Mouse (Mus musculus) lung, postnatal 0 days (tissue): Measurements from ENCODE around the gene Trabd. TPM values are rescaled to one million over a fixed set of nuclear protein-coding genes. Genes with fewer than 3 reads are reported as not detected.
A peak's percentile ranks its signal among the peaks of the same experiment; 100 is the strongest.

Experiments
- ATAC-seq: fragments of 200-750 bp; cut with Nextera tagmentation; 2 replicates; pipeline ENCODE4 v1.8.0; 2017; ENCODE audit warnings: moderate library complexity
- DNase-seq: peaks from one replicate; pipeline ENCODE4 v3.0.0-alpha.2; 2016; ENCODE audit warnings: low spot score
- H3K27ac ChIP-seq: fragments of 300-500 bp; sonication (generic); 2 replicates; pipeline ENCODE4 v1.5.1; 2014; ENCODE audit warnings: antibody characterized with exemption, mild to moderate bottlenecking, low read length, mixed read lengths
- H3K27me3 ChIP-seq: fragments of 300-500 bp; sonication (generic); replicated peaks from 2 replicates; pipeline ENCODE4 v1.6.1; 2014; ENCODE audit warnings: low read length, mixed read lengths; ENCODE audit not compliant: insufficient read depth
- H3K36me3 ChIP-seq: fragments of 300-500 bp; sonication (generic); 2 replicates; pipeline ENCODE4 v1.6.1; 2014; ENCODE audit warnings: low read length, mixed read lengths; ENCODE audit not compliant: insufficient read depth
- H3K4me1 ChIP-seq: fragments of 300-500 bp; sonication (generic); 2 replicates; pipeline ENCODE4 v1.6.1; 2014; ENCODE audit warnings: antibody characterized with exemption, low read depth, low read length, mixed read lengths; ENCODE audit not compliant: insufficient read depth
- H3K4me2 ChIP-seq: fragments of 300-500 bp; sonication (generic); replicated peaks from 2 replicates; pipeline ENCODE4 v1.6.1; 2014; ENCODE audit warnings: low read depth, mild to moderate bottlenecking, low read length, moderate library complexity, mixed read lengths
- H3K4me3 ChIP-seq: fragments of 300-500 bp; sonication (generic); 2 replicates; pipeline ENCODE4 v1.5.1; 2014; ENCODE audit warnings: low read depth, low read length
- H3K9ac ChIP-seq: fragments of 300-500 bp; sonication (generic); replicated peaks from 2 replicates; pipeline ENCODE4 v1.6.1; 2014; ENCODE audit warnings: low read depth, mild to moderate bottlenecking
- H3K9me3 ChIP-seq: fragments of 300-500 bp; sonication (generic); 2 replicates; pipeline ENCODE4 v1.6.1; 2016; ENCODE audit warnings: low read length, mixed read lengths
- CTCF ChIP-seq: IDR thresholded peaks from 2 replicates; pipeline ENCODE4 v1.5.1; 2016; ENCODE audit warnings: antibody characterized with exemption, mild to moderate bottlenecking
- EP300 ChIP-seq: IDR thresholded peaks from 2 replicates; pipeline ENCODE4 v1.6.1; 2016; ENCODE audit warnings: antibody characterized with exemption, mild to moderate bottlenecking, control low read depth
- WGBS: fragments of 180-500 bp; shearing (Covaris S2); extraction: QIAGEN DNeasy Blood & Tissue Kit; methylation state at CpG from one replicate; pipeline ENCODE4 v1.1.7; 2014; 5-methylcytosine and 5-hydroxymethylcytosine counted together
- polyA plus RNA-seq: library from polyadenylated mRNA; unstranded; fragments of >200 nt; fragmentation: Nextera tagmentation; extraction: Ambion mirVana; gene quantifications from 2 replicates; pipeline ENCODE4 v1.2.1, GENCODE M21; 2015

Trabd gene
- polyA plus RNA-seq: 41.8 and 43.4 TPM in 2 replicates

- Histone ChIP-seq H3K4me3 (peak within 1 kb of the TSS; percentile 88), H3K27me3 (no peaks in the 10 kb centered on the region), H3K9me3 (no peaks in the 10 kb centered on the region), H3K4me1 (peaks cover 25% of the 10 kb centered on the region), H3K4me2 (peak within 1 kb of the TSS; percentile 74), H3K9ac (peak within 1 kb of the TSS; percentile 80), H3K27ac (peak within 1 kb of the TSS; percentile 91), H3K36me3 (no peaks in the 10 kb centered on the region)
- WGBS: 13% methylated on average over 11 of the region's 11 CpGs
- DNase-seq (peak; percentile 26), ATAC-seq (no peak)
- TF ChIP-seq EP300: no peak
- TF ChIP-seq CTCF: no peak
These were observed at the start of gene Trabd for GRCm38 (mm10) chr15:89074613-89075477. Trabd (plus strand) TSS chr15:89075124.

GRCm38 (mm10) chr15:89044381-89044780, 30.5 kb upstream of the Trabd start:
- no peak overlapping the region for H3K4me3 ChIP-seq
- H3K9ac ChIP-seq: no peak overlapping the region
- H3K36me3 ChIP-seq: no peaks in the 10 kb centered on the region
- H3K4me1 ChIP-seq: no peaks in the 10 kb centered on the region
- no peaks in the 10 kb centered on the region for H3K9me3 ChIP-seq
- H3K27ac ChIP-seq: no peak overlapping the region
- no peak for DNase-seq
- TF ChIP-seq CTCF (no peak), EP300 (no peak)
- 71% methylated on average over 5 of the region's 5 CpGs for WGBS
- no peak overlapping the region for H3K4me2 ChIP-seq
- no peaks in the 10 kb centered on the region for H3K27me3 ChIP-seq
- no peak for ATAC-seq

GRCm38 (mm10) chr15:89046356-89046755, 28.6 kb upstream of the Trabd start:
- H3K27ac ChIP-seq: no peak overlapping the region
- no peak overlapping the region for H3K9ac ChIP-seq
- ATAC-seq (no peak), DNase-seq (no peak)
- no peak overlapping the region for H3K4me3 ChIP-seq
- 66% methylated on average over 4 of the region's 4 CpGs for WGBS
- TF ChIP-seq CTCF (no peak), EP300 (no peak)
- no peaks in the 10 kb centered on the region for H3K4me1 ChIP-seq
- no peaks in the 10 kb centered on the region for H3K36me3 ChIP-seq
- H3K9me3 ChIP-seq: no peaks in the 10 kb centered on the region
- H3K27me3 ChIP-seq: no peaks in the 10 kb centered on the region
- H3K4me2 ChIP-seq: no peak overlapping the region

- Histone ChIP-seq H3K9me3 (no peaks in the 10 kb centered on the region), H3K4me3 (no peak overlapping the region), H3K27ac (no peak overlapping the region), H3K4me2 (no peak overlapping the region), H3K4me1 (no peaks in the 10 kb centered on the region), H3K27me3 (peaks cover 14% of the 10 kb centered on the region), H3K9ac (no peak overlapping the region), H3K36me3 (no peaks in the 10 kb centered on the region)
- WGBS: 87% methylated on average over 7 of the region's 7 CpGs
- ATAC-seq (no peak), DNase-seq (no peak)
- TF ChIP-seq CTCF (no peak), EP300 (no peak)
These were observed 20.3 kb upstream of the Trabd start for GRCm38 (mm10) chr15:89054666-89055065.

GRCm38 (mm10) chr15:89058736-89059135, 16.2 kb upstream of the Trabd start:
- Histone ChIP-seq H3K27ac (no peak overlapping the region), H3K27me3 (peaks cover 33% of the 10 kb centered on the region), H3K4me2 (no peak overlapping the region), H3K9me3 (no peaks in the 10 kb centered on the region), H3K4me1 (no peaks in the 10 kb centered on the region), H3K9ac (no peak overlapping the region), H3K4me3 (no peak overlapping the region), H3K36me3 (no peaks in the 10 kb centered on the region)
- WGBS: 27% methylated on average over 6 of the region's 6 CpGs
- no peak for TF ChIP-seq EP300
- TF ChIP-seq CTCF: no peak
- ATAC-seq (no peak), DNase-seq (no peak)

- TF ChIP-seq CTCF (no peak), EP300 (no peak)
- Histone ChIP-seq H3K27me3 (peaks cover 33% of the 10 kb centered on the region), H3K4me2 (peak within 1 kb of the TSS; percentile 96), H3K9me3 (no peaks in the 10 kb centered on the region), H3K4me3 (peak within 1 kb of the TSS; percentile 53), H3K36me3 (no peaks in the 10 kb centered on the region), H3K9ac (no peak within 1 kb of the TSS), H3K27ac (no peak within 1 kb of the TSS), H3K4me1 (no peaks in the 10 kb centered on the region)
- 1% methylated on average over 32 of the region's 57 CpGs for WGBS
- DNase-seq: no peak
- ATAC-seq: no peak; the same call in 1 of the 2 replicates
These were observed 15.6 kb upstream of the Trabd start, which contains the start of gene Panx2 for GRCm38 (mm10) chr15:89059161-89059931. Panx2 (plus strand) TSS chr15:89059734.
